Mouse (Mus musculus): ENCODE measurements around the gene Irgq. TPM values are rescaled to one million over a fixed set of nuclear protein-coding genes. Genes with fewer than 3 reads are reported as not detected.
A peak's percentile ranks its signal among the peaks of the same experiment; 100 is the strongest.
"Not testable (repeated sequence)": the region's sequence is repeated elsewhere in the genome, so short reads cannot be mapped to it uniquely, and the experiment has no call there.

Gene Irgq
- 10 to 100 TPM; 26.7 to 30.9 (median 27.8) TPM for total RNA-seq (2022)

DNA sequence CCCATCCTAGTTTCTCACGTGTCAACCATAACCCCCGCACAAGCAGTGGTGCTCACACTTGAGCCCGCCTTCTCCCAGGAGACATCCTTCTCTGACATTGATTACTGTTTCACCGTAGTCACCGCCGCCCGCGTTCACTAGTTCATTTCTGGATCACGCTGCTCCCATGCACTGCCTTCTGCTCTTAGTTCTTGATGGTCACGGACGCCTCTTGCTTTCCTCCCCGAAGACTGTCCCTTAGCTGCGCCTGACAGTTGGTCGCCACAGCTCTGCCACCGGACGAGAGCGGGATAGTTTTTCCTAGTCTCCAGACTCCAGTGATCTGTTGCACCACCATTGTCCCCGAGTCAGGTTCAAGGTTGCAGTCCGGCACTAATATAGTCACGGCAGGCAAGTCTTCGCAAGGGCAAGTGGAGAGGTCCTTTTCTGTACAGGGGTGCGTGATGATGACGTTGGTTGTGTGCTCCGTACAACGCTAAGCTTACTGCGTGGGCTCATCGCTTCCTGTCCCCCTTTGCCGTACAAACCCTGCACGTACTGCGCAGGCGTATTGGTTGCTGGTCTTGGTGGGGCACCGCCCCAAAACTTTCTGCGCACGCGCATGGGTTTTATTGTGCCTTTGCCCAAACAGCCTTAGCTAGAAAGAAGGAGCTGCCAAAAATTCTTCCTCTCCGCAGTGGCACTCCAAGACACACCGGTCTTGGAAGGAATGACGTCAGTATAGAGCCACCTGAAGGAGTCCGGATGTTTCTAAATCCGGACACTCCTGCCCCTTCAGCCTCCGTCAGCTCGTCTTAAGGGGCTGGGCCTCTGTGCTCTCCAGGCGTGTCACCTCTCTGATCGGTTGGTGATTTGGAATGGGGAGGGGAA, at the start of gene Irgq:
Irgq (plus strand) TSS at position 628 of the 870 bp plus-strand sequence.
- peak; percentile 99 for DNase-seq

DNA sequence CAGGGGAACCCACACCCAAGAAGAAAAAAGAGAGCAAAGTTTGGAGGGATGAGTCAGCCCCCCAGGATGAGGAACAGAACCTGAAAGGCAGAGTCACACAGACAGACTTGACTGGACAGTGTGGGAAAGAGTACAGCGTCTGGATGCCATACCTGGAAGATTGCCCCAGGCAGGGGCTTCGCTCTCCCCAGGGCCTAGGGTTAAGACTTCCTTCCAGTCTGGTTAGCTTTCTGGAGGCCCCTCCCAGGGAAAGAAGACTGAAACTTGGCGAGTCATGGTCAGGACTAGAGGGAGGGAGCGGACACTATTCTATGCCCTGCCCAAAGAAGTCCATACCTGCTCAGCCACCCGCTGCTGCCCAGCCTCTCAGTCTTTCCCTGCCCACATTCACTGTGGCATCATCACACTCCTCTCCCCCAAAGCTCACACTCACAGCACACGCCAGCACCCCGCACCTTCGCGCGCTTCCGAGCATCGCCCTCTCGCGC, 49.5 kb upstream of the Irgq start:
- no peak for DNase-seq

DNA sequence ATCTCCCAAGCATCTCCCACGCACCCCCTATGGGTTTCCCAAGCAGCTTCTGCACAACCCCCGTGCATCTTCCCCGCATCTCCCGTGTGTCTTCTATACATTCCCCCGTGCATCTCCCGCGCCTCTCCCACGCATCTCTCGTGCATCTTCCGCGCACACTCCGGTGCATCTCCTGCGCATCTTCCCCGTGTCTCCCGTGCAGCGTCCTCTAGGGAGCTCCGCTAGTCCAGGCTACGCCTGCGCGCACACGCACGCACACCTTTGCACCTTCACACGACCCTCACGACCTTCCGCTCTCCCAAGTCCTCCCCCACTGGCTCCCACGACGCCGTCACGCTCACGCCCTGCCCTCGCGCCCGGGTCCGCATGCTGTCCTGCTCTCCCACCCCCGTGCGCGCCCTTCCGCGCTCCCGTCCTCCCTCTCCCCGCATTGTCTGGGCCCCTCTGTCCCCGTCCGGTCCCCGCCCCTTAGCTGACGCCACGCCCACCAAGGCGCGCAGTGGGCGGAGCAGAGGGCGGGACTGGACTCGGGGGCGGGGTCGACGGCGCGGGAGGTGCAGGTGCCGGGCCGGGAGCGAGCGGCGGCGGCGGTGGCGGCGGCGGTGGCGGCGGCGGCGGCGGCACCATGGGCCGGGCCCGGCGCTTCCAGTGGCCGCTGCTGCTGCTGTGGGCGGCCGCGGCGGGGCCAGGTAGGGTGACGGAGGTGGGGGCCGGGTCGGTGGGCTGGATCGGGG, 48.8 kb upstream of the Irgq start, which contains the start of gene Cadm4:
Cadm4 (plus strand) TSS at position 550 of the 734 bp plus-strand sequence.
- peak; percentile 60 for DNase-seq

DNA sequence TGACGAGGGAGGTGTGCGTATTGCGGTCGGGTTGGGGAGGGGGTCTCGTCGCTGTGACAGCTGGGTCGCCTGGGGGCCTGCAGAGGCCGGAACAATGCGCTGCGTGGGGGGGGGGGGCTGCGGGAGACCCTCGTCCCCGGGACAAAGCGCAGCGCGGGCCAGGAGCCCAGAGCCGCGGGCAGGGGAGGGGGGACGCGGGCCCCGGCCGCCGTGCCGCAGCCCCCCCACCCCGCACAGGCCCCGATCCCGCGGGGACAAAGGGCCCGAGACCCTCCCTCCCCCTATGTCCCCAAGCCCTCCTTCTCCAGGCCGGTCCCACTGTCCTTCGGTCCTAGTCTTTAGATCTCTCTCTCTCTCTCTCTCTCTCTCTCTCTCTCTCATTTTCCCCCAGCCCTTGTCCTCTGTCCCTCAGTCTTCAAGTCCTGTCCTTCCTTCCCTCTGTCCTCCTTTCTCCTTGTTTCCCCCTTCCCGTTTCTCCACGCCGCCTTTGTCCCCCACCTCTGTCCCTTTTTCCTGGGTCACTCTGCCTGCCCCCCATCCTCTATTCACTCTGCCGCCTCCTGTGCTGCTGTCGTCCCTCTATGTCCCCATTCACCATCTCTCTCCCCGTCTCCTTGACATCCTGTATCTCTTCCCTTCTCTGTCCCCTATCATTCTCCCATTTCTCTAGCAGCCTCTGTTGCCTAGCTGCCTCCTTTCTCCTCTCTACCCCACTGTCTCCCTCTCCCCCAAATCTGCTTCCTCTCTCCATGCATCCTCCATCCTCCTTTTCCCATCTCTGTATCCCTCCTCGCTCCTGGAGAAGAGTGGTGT, 48.1 kb upstream of the Irgq start:
- no peak for DNase-seq

DNA sequence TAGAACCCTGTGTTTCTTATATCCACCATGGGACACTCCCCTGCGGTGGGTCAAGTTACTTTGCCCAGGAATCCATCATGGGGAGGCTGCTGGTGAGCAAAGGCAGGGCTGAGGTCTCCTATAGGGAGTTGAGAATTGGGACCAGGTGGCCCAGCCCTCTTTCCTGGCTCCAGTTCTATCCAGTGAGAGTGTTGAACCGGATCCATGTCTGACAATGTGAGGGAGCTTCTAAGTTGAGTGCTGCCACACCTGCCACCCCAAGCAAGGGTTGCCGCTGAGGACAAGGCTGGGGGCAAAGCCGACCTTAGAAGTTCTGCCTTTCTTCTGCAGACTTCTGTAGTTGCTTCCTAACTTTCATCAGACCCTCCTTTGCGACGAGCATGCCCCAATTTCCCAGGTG, 47.2 kb upstream of the Irgq start:
- DNase-seq = not testable (repeated sequence)

DNA sequence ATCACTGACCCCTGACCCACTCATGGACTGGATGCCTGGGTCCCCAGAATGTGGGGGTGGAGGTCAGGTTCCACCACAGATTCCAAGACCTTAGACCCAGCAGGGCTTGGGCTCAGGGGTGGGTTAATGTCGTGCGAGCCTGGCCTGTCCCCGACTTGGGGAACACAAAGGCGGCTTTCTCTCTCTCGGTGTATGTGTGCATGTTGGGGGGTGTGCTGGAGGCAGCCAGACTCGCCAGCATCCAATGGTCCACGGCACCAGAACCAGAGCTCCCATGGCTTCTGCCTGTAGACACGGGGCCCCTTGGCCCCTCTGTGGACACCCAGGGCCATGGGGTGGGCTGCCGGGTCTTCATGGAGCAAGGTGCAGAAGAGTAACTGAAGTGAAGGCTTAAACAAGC, 45.0 kb upstream of the Irgq start:
- no peak for DNase-seq

DNA sequence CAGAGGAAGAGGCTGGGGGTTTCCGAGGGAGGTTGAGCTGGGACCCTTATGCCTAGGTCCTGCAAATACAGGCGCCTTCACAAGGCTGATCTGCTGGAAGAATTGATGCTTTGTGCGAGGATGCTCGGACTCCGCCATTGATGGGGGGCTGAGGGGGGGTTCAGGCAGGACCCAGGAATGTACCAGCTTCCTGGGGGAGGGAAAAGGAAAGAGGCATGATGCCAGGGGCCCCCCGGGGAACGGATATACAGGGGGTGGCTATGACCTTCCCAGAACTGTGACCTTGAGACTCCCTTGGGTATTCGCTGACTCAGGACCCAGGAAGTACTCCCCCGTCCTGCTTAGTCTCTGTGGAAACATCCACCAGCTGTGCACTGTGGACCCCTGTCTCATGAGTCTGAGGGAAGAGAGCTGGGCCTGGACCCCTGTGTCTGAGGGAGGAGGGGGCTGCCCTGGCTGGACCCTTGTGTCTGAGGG, 43.8 kb upstream of the Irgq start:
- no peak for DNase-seq

DNA sequence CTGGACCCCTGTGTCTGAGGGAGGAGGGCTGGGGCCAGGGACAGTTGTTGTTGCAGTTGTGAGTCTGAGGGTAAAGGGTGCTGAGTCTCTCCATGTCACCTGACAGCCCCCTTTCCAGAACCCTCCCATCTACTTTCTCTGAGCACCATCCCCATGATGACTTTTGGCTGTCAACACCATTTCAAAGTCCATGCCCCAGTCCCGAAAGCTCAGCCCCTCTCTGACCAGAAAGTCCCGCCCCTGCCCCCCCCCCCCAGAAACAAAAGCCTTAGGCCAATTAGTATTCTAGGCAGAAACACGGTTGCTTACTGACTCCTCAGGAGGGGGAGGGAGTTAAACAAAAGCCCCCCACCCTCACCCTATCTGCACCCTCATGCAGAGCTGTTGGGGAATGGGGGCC, 43.1 kb upstream of the Irgq start:
- DNase-seq = no peak

DNA sequence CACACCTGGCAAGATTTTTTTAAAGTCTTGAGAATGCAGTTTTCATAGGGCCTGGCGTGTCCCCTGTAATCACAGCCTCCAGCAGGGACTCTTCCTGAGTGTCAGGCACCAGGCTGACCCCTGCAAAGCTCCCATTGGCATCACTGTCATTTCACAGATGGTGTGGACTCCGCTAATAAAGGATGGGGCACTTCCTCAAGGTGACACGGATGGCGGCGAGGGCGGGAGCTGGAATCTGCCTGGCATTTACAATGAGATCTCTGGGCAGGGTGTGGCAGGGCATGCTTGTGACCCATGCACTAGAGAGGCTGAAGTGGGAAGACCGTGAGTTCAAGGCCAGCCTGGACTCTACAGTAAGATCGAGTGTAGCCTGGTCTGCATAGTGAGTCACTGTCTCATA, 42.2 kb upstream of the Irgq start:
- DNase-seq = no peak

DNA sequence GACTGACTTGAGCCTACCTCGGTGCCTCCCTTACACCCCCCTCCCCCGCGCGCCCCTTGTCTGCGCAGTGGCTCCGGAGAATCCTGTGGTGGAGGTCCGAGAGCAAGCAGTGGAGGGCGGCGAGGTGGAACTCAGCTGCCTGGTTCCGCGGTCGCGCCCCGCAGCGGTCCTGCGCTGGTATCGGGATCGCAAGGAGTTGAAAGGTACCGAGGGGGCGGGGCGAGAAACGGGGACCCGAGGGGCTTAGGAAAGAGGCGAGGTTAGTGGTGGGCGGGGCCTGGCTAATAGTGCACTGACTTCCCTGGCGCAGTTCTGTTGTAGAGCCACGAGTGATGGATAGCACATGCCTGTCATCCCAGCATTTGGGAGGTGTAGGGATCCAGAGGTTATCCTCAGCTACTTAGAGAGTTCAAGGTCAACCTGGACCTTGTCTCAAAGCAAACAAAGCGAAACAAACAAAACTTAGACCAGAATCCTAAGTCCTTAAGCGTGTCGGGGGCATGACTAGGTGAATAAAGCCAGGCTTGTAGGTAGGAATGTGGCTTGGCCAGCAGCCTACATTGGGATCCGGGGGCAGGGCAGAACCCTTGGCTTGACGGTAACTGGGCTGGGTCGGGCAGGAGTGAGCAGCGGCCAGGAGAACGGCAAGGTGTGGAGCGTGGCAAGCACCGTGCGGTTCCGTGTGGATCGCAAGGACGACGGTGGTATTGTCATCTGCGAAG, 30.5 kb upstream of the Irgq start:
- no peak for DNase-seq

DNA sequence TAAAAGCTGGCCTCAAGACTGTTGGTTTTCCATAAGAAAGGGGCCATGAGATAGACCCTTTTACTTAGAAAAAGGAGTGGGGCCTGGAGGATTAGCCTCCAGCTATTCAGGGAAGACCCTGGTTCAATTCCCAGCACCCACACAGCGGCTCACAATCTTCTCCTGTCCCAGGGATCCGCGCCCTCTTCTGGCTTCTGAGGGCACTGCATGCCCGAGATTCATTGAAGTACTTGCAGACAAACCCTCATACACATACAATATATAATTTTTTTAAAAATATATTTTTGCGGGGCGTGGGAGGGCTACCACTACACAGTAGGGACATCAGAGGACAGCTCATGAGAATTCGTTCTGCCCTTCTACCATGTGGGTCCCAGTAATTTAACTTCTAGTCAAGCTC, 29.6 kb upstream of the Irgq start:
- no peak for DNase-seq

DNA sequence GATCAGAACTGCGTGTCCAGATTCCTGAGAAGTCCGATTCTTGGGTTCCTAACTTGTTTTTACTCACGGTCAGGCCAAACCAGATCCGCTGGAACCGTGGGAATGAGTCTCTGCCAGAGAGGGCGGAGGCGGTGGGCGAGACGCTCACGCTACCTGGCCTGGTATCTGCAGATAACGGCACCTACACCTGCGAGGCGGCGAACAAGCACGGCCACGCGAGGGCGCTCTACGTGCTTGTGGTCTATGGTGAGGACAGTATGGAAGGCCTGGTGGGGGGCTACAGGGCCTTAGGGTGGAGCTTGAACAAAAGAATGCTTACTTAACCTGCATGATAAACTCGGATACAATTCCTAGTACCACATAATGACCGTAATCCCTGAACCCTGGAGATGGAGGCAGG, 29.0 kb upstream of the Irgq start:
- no peak for DNase-seq

DNA sequence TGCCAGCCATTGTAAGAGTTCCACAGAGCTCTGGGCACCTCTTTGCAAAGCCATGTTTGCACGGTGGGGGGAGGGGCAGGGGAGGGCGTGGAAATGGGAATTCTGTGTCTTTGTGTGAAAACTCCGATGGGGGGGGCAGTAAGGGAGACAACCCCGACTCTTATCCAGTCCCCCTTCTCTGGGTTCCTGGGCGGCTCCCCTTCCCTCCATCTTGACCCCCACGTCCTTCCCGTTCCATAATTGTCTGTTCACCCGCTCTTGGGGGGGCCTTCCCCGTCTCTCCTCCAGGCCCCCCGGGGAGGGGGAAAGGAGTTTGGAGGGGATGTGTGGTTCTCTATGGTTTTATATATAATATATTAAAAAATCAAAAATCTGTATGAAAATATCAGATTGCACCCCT, 26.5 kb upstream of the Irgq start:
- no peak for DNase-seq

DNA sequence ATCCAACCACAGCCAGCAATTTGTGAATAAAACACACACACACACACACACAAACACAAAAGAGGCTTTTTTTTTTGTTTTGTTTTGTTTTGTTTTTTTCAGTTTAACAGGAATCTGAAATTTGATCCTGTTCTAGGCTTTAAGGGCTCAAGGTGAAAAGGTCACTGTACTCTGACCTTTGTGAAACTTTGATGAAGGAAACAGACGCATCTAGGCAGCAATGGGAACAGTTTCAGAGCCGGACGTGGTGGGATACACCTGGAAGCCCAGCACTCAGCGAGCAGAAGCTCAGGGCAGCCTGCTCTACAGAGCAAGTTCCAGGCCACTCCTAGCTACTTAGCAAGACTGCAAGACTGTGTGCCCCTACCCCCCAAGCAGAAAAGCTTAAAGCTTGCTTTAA, 25.6 kb upstream of the Irgq start:
- DNase-seq = no peak

DNA sequence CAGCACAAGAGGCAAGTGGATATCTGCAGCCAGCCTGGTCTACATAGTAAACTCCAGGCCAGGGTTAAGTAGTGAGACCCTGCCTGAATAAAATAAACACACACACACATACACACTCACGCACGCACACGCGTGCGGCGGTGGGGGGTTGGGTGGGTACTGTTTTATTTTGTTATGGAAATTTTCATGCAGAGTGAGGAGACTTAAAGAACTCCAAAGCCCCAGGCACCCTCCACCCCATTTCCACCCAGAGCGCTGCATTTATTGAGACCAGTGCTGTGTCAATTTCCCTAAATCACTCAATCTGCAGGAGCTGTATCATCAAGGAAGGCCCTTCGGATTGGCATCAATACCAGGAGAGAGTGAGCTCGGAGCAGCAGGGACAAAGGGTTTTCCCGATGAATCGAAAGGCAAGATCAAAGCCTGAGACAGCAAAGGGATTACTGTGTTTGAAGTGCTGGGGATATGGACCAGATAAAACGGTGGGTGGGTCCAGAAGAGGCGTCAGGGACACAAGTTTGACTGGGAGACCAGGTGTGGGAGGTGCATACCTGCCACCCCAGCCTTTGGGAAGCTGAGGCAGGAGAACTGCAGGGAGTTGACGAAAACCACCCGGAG, 24.9 kb upstream of the Irgq start:
- no peak for DNase-seq

DNA sequence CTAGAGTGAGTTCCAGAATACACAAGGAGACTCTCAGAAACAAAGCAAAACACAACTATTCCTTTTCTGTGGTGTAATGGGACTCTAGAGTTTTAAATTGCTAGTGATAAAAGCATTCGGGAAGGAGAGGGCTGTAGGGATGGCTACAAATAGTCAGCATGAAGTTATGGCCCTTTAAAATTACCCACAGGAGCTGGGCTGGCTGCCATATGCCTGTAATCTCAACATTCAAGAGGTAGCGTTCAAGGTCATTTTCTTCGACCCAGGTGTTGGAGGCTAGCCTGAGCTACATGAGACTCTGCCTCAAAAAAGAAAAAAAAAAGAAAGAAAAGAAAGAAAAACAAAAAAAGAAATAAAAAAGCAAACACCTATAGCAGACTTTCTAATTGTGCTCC, 24.4 kb upstream of the Irgq start:
- DNase-seq = no peak

DNA sequence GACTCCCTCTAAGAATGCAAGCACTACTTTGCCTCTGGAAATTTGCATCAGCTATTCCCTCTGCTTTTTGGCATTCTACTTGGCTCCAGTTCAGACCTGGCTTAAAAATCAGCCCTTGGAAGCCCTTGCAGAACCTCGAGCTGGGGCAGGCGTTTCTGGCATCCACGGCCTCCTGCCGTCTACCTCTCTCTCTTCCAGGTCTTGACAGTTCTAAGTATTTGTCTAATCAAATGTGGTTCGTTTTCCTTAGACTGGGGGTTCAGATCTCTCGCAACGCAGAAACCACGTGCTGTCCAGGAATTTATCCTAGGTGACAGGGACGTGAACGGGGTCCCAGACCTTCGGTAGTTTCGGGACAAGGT, 24.0 kb upstream of the Irgq start:
- DNase-seq = no peak

DNA sequence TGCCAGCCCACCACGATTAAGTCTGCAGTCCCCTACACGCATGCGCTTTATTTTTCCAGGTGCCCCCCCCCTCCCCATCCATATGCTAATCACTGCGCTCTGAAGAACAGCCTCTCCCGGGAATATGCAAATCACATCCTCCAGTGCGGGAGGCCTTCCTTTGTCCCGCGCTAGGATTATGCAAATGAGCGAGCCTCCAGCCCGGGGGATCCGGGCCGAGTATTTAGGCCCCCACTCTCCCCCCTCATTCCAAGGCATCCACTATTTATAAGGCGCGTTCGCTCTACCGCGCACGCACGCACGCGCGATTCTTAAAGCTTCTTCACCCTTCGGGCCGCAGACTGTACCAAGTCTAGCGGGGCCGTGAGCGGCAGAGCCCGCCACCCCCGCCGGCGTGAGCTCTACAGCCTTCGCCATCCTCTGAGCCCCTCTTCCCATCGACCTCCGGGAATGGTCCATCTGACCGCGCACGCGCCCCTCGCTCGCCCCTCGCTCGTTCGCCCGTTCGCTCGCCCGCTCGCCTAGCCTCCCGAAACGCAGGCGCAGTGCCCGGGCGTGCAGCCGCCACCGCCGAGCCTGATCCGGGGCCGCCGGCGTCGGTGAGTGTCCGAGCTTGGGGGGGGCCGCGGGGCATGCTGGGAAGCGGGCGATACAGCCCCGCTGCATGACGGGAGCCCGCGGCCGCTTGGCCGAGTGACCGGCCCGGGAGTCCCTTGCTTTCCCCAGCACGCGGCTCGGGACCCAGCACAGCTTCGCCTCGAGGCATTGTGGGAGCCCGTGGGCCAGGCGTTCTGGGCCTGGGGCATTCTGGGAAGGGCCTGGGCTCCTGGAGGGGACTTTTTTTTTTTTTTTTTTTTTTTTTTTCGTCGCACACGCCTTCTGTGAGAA, 23.4 kb upstream of the Irgq start, which contains the start of gene Zfp428:
Zfp428 (plus strand) TSS at position 169 of the 888 bp plus-strand sequence.
- DNase-seq = peak; percentile 67

DNA sequence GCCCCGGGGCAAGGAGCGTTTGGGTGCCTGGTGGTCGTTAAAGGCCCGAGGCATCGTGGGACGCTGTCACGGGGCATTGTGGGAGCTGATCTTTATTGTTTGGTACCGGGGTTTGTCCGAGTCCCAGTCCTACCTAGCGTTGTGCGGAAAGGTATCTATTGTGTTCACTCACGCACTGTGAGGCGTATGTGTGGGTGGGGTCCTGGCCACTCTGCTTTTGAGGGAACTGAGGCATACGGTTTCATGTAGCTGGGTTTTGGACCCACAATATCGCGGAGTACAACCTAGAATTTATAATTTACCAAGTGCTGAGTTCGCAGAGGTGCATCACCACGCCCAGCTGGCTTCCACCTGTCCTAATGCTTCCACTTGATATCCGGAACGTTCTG, 22.8 kb upstream of the Irgq start:
- no peak for DNase-seq

DNA sequence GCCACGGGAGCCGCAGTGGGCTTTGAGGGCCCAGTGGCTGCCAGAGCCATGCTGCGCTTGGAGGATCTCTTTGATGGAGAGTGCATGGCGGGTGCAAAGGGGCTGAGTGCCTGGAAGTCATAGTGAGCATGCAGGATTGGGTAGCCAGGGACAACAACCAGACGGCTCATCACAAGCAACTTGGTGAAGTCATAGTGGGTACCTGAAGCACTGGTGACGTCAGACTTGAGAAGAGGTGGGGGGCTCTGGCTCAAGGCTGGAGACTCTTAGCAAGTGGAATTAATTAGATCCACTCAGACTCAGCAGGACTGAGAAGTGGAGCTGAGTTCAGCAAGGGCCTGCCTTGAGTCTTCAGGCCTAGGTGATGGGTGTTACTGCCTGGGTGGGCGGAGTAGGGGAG, 18.1 kb upstream of the Irgq start, which contains the start of gene AC161166.1:
AC161166.1 (minus strand) TSS at position 101 of the 400 bp plus-strand sequence.
- no peak for DNase-seq

All from adrenal gland, adult 8-10 months (tissue).